Mouse (Mus musculus) heart, adult 8-10 months (tissue): ENCODE data around the gene Riox2. TPM values are rescaled to one million over a fixed set of nuclear protein-coding genes. Genes with fewer than 3 reads are reported as not detected.
"Not testable (repeated sequence)": the region's sequence is repeated elsewhere in the genome, so short reads cannot be mapped to it uniquely, and the experiment has no call there.

Experiments
- DNase-seq: peaks from one replicate; pipeline ENCODE4 v3.0.0; 2022; ENCODE audit warnings: low spot score
- total RNA-seq, 4 experiments: library from RNA; stranded (reverse); gene quantifications; 2 replicates each; pipeline ENCODE4 v1.2.4; 2022

The Riox2 gene
- 10 to 100 TPM; 14.8 to 19.4 (median 17.3) TPM for total RNA-seq

DNA sequence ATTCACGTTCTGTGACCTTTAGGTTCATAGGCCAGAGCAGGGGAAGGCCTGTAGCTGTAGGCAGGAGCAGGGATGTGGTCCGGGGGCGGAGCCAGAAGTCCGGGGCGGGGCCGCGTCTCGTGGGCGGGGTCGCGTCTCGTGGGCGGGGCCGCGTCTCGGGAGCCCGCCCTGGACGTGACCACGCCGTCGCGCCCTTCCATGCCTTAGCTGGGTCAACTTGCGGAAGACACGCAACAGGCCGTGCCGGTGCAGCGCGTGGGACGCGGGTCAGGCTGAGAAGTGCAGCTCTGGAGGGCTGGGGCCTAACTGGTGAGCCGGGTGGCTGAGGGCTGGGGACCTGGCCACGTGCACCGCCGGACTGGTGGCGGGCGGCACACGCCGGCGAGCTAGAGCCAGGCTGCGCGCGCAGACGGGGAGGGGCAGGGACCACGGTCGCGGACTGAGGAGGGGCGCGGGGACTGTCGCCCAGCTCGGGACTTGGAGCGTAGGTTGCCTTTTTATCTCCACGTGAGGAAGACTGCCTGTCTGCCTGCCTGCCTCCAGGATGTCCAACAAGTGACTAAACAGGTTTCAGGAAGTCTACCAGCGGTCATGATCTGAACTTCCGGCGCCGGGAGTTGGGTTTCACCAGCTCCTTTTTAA lies at the start of gene Riox2:
Riox2 (plus strand) TSS at position 139 of the 642 bp plus-strand sequence.
- peak; percentile 76 for DNase-seq

DNA sequence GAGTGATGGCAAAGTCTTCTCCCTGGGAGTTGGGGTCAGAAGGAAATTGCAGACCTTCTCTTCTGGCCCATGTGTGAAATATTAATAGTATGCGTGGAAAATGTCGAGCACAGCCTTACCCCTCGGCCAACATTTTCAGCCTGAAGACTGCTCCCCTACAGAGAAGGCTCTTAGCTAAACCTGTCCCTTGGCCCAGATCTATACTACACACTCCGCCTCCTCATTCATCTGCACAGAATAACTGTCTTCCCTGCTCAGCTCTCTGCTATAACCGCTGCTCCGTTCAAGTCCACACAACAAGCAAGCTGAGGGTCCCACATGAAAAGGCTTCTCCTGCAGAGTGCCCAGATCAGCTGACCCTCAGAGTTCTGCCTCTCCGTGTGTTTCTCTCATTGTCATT lies 43.6 kb upstream of the Riox2 start:
- DNase-seq, result no peak

DNA sequence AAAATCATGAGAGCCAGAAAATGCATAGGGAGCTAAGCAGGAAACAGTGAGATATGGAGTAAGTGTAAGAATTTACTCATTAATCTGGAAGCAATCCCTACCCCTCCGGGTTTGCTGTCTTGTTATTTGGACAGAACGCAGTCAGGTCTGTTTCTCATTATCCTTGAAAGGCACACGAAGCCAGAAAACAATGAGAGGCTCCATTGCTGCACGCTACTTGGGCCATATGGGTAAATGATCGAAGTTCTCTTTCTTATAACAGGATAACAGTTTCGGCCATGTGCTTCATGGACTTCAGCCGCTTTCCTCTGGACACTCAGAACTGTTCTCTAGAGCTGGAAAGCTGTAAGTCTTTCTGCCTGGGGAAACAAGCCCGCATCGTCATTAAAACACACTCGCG lies 38.4 kb upstream of the Riox2 start:
- no peak for DNase-seq

DNA sequence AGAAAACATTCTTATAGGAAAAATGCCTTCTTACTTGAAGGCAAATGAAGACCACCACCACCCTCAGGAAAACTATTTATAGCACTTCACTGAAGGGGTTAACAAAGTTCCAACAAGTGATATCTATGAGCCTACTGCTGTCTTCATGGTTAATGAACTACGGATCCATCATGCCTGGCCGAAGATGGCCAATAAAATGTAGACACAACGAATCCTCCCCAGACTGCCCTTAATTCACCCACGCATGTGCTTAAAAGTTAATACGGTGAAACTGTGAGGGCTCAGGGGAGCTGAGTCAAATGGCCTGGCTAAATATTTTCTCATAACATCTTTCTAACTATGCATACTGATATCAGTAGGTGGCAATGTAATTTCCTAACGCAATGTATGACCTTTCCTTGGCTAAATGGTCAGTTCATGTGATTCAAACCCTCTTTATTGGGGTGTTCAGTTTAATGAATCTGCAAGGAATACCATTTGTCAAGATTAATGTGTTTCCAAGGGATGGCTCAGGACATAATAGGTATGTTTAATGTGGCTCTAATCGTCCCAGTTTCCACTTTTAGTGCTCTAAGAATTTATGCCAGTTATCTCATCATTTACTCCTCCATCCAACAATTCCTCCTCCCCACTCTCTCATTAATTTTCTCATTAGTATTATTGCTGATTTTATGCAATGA lies 26.6 kb upstream of the Riox2 start:
- DNase-seq, result no peak

DNA sequence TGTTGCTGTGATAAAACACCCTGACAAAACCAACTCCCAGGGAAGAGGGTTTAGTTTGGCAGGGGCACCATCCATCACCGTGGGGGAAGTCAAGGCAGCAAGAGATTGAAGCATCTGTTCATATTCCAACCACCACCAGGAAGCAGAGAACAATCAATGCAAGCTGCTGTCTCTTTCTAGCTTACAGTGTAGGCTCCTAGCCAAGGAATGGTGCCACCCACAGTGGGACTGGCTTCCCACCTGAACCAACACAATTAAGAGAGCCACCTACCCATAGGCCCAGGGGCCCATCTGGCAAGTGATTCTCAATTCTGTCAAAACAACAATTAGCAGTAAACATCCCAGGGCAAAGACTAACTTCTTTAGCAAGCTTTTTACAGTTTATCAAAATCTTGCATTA lies 23.4 kb upstream of the Riox2 start:
- no peak for DNase-seq

DNA sequence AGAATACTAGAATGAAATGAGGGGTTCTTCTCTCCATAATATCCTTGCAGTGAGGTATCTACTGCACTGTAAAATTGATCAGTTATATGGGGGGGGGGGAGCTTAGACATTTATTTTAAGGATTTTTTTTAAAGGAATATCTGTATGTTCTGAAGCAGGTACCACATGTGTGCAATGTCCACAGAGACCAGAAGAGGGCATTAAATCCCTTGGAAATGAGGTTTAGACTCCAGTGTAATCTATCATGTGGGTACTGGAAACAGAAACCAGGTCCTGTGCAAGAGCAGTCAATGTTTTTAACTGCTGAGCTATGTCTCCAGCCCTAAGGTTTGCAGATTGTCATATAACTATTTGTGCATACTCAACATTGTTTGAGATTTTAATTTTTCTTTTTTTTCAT lies 22.5 kb upstream of the Riox2 start:
- DNase-seq, result no peak

DNA sequence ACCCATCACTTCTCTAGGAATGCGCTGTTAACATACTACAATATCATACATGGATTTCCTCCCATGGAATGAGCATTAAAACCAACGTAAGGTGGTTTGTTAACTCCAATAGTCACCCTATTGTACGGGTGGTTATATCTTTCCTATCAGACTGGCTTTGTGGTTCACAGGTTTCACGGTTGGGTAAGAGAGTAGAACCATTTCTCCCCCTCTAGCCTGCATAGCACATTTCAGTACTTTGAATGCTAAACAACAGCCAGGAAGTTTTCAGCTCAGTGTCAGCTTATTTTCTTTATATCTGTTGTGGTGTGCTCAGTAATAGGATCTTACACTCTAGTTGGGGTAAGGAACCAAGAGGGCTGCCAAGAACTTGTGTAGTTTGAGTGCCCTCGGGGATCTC lies 19.8 kb upstream of the Riox2 start:
- DNase-seq, result no peak

DNA sequence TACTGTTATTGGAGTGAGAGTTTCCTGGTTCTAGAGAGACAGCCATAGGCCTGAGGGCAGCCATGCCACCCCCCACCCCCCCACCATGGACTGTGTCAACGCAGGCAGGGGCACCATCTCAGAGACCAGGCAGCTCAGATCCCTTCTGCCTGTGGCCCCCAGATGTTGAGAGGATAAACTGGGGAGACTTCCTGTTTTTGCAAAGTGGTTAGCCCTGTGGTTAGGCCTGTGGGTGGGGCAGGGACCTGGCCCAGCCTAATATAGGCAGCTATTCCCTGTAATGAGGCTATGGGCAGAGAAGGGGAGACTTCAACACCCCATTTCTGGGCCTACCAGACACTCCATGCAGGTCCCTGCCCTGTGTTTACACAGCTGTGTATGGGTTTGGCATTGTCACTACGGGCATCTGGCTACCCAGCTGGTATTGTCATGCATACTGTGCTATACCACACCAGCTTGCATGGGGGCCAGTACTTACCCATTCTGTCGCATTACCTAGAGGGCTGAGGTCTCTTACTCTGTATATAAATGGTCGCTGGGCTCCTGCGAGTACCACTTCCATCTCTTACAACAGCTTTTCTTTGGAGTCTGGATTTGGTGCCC lies 12.2 kb upstream of the Riox2 start:
- not testable (repeated sequence) for DNase-seq

DNA sequence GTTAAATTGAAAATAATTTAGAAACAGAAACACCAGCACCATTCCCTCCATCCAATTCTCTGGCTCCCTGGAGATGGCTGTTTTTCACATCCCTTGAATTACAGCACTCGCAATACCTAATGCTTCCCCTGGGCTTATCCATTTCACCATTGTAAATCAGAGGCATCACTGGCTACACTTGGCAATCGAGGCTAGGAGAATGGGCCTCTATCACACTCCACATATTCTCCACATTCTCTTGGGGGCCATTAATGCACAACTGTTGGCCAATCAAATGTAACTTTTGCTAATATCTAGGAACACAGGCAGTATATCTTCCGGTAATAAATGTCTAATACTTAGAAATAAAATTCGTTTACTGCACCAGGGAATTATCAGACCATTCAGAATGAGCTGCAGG lies 8.0 kb upstream of the Riox2 start:
- DNase-seq, result no peak

DNA sequence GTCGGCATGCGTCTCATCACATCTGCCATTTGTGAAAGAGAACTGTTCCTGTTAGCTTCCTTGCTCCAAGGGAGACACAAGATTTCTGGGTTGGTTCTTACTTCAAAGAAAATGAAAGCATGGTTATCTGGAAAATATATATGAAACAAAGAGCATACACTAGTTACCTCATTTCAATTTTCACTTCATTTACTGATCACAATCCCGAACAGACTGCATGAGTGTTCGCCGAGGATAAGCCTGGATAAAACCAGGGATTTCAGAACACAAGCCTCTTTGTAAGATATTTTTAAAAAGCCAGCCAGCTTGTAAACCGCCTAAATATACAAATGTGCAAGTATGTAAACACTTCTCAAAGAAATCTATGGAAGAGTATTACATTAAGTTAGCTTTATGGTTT lies 7.6 kb upstream of the Riox2 start:
- no peak for DNase-seq

DNA sequence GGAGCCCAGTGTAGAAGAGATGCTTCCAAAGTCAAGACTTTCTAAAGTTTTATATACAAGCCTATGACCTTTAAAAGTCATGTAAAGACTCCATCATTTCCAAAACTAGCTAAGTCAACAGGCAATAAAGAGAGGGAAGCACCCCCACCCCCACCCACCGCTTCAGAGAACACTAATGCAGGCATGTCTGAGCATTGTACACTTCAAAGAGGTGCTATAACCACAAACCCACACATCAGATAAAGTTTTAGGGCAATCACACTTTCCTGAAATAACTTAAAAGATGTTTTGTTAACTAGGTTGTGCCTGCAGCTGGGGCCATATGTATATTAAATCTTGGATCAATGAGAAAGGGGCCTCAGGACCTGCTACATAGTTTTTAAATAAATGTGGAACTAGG lies 1.7 kb upstream of the Riox2 start:
- no peak for DNase-seq

DNA sequence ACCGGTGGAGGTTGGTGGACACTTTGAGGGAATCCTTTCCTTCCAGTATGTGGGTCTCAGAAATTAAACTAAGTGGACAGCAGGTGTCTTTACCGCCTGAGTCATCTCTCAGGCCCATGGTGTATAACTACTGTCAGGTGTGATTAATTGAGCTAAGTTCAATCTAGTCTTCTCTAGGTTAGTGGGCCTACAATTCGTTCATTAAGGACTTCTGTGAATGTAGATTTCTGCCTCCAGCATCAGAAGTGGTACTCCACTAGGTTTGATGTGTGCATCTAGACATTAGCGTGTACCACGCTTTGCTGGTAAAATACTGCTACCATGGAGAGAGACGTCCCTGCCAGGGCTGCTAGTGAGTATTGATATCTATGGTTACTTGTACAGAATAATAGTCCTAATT lies 971 bp downstream of the Riox2 start:
- no peak for DNase-seq

DNA sequence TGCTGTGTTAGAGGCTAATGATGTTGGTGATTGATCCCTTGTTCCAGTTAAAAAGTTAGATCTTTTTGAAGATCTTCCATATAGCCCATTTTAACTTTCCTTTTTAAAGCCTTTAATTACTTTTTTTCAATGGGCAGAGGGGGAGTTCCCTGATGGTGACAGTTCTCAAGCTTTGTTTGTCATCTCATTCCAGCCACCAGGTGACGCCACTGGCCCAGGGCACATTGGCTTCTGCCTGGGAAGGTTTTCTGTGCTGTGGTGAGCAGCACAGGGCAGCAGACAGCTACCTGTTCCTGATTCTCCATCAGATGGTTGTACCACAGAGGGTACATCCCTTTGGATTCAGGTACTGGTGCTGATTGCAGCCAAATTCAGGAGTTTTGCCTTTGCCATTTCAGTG lies 3.2 kb downstream of the Riox2 start:
- DNase-seq, result peak; percentile 53

DNA sequence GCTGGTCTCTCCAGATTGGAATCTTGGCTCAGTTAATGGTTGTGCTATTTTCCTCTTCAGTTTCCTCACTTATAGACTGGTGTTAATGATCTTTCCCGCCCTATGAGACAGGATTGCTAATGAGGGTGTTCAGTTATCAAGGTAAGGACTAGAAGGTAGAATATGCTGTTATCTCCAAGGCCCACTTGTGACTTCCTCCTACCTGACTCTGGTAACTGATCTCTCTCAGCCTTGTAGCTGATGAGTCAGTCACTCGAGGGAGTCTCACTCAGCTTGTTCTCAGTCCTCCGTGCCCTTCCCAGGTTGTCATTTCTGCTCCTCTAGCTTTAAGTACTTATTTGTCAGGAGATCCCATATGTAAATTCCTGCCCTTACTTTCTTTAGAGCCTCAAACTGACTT lies 6.4 kb downstream of the Riox2 start:
- no peak for DNase-seq

DNA sequence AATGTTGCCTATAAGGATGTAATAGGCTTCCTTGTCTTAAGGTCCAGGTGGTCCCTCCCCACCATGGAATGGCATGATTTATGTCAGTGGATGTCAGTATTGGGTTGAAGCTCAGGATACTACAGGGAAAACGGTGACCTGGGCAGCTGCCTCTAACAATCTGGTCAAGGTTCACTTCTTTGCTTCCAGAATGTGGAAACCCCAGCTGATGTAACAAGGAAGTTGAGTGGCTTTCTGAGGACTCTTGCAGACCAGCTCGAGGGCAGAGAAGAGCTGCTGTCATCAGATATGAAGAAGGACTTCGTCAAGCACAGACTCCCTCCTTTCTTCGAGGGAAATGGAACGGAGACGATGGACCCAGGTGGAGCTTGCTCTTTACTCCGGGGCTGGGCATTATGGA lies 15.7 kb downstream of the Riox2 start:
- no peak for DNase-seq

DNA sequence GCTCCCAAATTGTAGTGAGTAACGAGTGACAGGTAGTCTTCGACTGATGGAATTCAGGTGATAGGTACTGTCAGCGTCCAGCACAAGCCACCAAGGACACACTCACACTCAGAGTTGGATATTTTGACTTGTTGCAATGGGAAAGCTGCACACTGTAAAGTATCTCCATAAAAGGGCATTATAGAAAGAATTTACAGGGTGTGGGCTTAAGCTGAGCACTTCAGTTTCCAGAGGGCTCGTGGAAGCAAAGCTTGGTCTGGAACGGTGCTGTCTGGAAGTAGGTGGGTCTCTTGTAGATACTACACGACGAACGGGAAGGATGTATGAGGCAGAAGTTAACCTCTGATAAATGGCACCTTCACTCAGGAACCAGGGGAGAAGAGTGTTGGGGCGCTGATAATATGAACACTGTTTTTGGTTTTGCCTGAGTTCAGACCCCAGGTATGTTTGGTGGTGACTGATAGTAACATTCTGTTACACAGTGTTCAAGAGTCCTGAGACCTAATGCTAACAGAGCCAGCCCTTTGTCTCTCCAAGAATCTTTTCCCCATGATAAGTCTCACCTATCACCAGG lies 16.5 kb downstream of the Riox2 start:
- DNase-seq, result no peak

DNA sequence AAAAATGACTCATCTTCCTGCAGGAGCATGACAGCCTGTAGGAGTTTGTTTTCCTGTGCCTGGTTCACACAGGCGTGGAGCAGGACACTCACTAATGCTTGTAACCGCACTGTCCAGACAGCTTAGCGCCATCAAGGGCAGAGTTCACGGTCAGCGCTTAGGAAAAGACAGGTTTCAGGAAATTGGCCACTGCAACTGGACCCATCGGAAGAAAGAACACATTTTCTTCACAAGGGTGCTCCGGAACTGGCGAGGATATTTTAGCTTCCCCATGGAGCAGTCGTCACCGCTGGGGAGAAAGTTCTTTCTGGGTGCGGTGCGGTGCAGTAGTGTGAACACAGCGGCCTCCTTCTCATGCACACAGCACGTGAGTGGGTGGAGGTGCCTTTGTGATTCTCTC lies 21.6 kb downstream of the Riox2 start:
- DNase-seq, result no peak

DNA sequence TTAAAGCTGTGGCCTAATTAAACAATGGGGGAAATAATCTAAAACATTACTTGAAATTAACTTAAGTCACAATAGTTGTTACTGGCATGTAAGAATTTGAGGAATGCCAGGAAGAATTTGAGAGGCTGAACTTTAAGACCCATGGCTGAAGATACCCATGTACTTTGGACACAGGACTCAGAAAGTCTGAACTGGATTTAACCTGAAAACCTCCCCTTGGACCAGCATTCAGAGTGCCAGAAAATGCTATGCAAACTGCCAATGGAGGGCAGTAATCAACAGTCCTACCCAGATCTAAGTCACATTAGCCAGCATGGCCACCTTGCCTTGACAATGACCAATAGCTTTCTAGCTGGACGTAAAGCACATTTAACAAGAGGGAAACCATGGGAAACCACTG lies 26.4 kb downstream of the Riox2 start:
- DNase-seq, result no peak

DNA sequence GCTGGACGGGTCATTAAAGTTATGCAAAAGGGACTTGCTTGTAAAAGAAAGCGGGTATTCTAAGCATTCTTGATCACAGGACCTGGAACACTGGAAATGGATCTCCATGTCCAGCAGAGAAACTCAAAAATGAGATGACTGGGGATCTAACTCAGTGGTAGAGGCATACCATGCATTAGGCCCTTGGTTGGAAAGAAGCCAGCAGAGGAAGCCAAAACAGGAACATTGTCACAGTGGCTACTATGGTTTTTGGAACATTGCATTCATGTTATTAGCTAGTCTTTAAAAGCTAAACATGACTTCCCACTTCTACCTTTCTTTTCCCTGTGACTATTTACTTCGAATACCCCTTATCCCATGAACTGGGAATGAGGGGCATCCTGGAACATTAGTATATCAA lies 27.6 kb downstream of the Riox2 start:
- DNase-seq, result no peak

DNA sequence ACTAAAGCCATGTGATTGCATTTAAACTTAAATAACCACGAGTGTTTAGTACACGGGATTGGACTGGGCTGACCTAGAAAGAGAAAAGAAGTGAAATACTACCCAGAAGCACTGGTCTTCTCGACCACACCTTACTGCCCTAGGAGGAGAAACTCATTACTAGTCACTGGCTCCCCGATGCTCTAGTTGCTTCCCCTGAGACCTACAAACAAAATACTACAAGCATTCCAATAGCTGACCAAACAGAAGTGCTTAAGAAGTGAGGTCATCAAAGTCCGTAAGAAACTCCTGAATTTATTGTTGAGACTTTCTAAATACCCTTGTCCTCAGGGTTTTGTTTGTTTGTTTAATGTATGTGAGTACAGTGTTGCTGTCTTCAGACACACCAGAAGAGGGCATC lies 38.3 kb downstream of the Riox2 start:
- no peak for DNase-seq

DNA sequence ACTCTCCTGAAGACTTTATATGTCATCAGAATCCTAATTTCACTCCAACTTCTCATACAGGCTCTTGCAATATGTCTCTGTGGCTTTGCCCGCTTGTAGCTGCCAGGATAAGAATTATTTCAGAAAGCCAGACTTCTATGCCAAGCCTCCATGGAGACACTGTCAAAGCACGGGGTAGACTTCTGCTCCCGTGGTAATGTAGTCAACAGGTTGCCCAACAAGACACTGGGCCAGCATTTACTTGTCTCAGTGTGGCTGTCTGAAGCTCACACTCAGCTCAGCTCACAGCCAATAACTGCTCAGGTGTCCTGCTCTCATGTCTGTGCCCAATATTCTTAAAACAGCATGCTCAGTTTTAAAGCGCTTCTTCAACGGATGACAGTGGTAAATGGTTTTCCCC lies 43.6 kb downstream of the Riox2 start:
- no peak for DNase-seq

DNA sequence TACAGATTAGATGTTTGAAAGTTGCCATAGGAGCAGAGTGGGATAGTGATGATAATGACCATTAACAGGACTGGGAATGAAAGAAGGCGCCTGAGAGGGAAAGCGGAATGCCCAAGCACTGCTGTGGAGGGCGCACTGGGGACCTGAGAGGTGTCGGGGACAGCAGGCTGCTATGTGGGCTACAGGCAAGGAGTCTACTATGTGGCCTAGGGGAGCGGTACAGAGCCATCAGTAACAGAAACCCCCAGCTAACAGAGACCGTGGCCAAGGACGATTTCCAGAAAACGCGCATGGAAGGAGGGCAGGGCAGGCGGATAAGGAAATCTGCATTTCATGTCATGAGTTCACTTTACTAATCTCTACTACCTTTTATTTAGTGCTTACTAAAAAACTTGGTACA lies 45.4 kb downstream of the Riox2 start:
- DNase-seq, result no peak
